Mouse (Mus musculus) embryo, embryonic 9.5 days (tissue): ENCODE data around the gene Eif2s1.
"Not testable (repeated sequence)": the region's sequence is repeated elsewhere in the genome, so short reads cannot be mapped to it uniquely, and the experiment has no call there.

Experiments used
- DNase-seq: peaks from one replicate; pipeline ENCODE4 v3.0.0-alpha.2; 2017; ENCODE audit errors: extremely low spot score

Gene Eif2s1

GRCm38 (mm10) chr12:78914458-78914857, 52.8 kb downstream of the Eif2s1 start:
- DNase-seq = no peak

- DNase-seq = no peak
Observed at GRCm38 (mm10) chr12:78915561-78915960, 53.9 kb downstream of the Eif2s1 start.

GRCm38 (mm10) chr12:78916278-78916677, 54.7 kb downstream of the Eif2s1 start:
- DNase-seq = no peak

- peak; percentile 84 for DNase-seq
Observed at GRCm38 (mm10) chr12:78918227-78919078, 56.8 kb downstream of the Eif2s1 start.

- DNase-seq = peak; percentile 68
Observed at GRCm38 (mm10) chr12:78919079-78919712, 57.6 kb downstream of the Eif2s1 start.

GRCm38 (mm10) chr12:78921421-78921820, 59.8 kb downstream of the Eif2s1 start:
- DNase-seq = no peak

- no peak for DNase-seq
Observed at GRCm38 (mm10) chr12:78922058-78922457, 60.4 kb downstream of the Eif2s1 start.

GRCm38 (mm10) chr12:78922977-78923376, 61.4 kb downstream of the Eif2s1 start:
- not testable (repeated sequence) for DNase-seq

- no peak for DNase-seq
Observed at GRCm38 (mm10) chr12:78923539-78924189, 62.0 kb downstream of the Eif2s1 start.

GRCm38 (mm10) chr12:78927287-78927686, 65.7 kb downstream of the Eif2s1 start:
- no peak for DNase-seq

- DNase-seq = no peak
Observed at GRCm38 (mm10) chr12:78929900-78930299, 68.3 kb downstream of the Eif2s1 start.

- no peak for DNase-seq
Observed at GRCm38 (mm10) chr12:78936494-78936893, 74.9 kb downstream of the Eif2s1 start.
